Mouse (Mus musculus): Measurements from ENCODE around the gene Arvcf.

DNA sequence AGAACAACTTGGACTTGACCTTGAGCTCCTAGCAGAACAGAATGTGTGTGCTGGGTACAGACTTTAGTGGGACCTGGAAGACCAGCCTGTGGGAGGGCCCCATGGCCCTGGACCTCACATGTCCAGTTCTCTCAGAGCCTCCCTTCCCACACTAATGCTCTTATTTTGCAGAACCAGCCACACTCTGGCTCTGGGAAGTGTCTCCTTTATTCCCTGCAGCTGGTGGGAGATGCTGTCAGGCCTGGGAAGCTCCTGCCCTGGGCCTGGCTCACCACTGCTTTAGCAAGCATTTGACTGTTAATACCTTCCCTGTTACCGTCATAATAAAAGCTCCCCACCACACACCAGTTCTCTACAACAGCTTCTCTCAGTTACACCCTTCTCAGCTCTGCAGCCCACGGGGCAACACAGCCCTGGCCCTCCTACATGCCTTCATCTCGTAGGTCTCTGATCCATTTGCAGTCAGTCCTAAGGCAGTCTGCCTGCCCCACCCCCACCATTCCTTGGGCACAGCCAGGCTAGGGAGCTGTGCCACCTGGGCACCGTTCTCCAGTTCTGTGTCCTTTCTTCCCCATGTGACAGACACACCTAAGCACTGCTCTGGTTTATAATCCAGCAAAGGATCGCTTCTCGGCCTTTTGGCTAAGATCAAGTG lies 12.3 kb downstream of the Arvcf start:
- TF ChIP-seq POLR2A (IDR thresholded peaks at IDR 0.05; ENCODE audit: low read depth, low read length): no peak
- no peak for TF ChIP-seq CTCF (IDR thresholded peaks at IDR 0.05; ENCODE audit: extremely low read depth, insufficient read length, insufficient replicate concordance, low read depth, low read length)

All from small intestine, adult 2 months (tissue).